Mouse (Mus musculus): Measurements from ENCODE around the gene Sult2a3.
"Not testable (repeated sequence)": the region's sequence is repeated elsewhere in the genome, so short reads cannot be mapped to it uniquely, and the experiment has no call there.

Sult2a3 gene

GRCm38 (mm10) chr7:14122944-14123343 lies at the start of gene Sult2a3:
Gene Sult2a3 (minus strand): TSS chr7:14123044.
- DNase-seq (ENCODE audit: extremely low read depth, low read depth, low spot score) = no peak

- DNase-seq (ENCODE audit: extremely low read depth, low read depth, low spot score) = no peak
These were observed 2.4 kb downstream of the Sult2a3 start for GRCm38 (mm10) chr7:14120436-14120835.

- not testable (repeated sequence) for DNase-seq (ENCODE audit: extremely low read depth, low read depth, low spot score)
These were observed 3.0 kb downstream of the Sult2a3 start for GRCm38 (mm10) chr7:14119865-14120264.

- no peak for DNase-seq (ENCODE audit: extremely low read depth, low read depth, low spot score)
These were observed 6.1 kb downstream of the Sult2a3 start for GRCm38 (mm10) chr7:14116761-14117160.

- DNase-seq (ENCODE audit: extremely low read depth, low read depth, low spot score) = not testable (repeated sequence)
These were observed 8.4 kb downstream of the Sult2a3 start for GRCm38 (mm10) chr7:14114471-14114870.

GRCm38 (mm10) chr7:14047821-14048220 lies 75.0 kb downstream of the Sult2a3 start:
- not testable (repeated sequence) for DNase-seq (ENCODE audit: extremely low read depth, low read depth, low spot score)

- DNase-seq (ENCODE audit: extremely low read depth, low read depth, low spot score) = not testable (repeated sequence)
These were observed 92.0 kb downstream of the Sult2a3 start for GRCm38 (mm10) chr7:14030831-14031230.

All from fat pad, adult 2 months (tissue).